Mouse (Mus musculus) gastrocnemius, postnatal 10 days (tissue): ENCODE results near the gene 6330403K07Rik. TPM values are rescaled to one million over a fixed set of nuclear protein-coding genes. Genes with fewer than 3 reads are reported as not detected.

Experiments
- DNase-seq: peaks from one replicate; pipeline ENCODE4 v3.0.0; 2021; ENCODE audit warnings: mixed read lengths
- long read RNA-seq, 2 experiments: library from polyadenylated mRNA; stranded (forward); transcript quantifications; one replicate each; pipeline ENCODE4 v2.0.0; 2021
- total RNA-seq, 2 experiments: library from RNA; stranded (reverse); gene quantifications; 2 replicates each; pipeline ENCODE4 v1.2.3; 2021

Gene 6330403K07Rik
- total RNA-seq, result 1 to 10 TPM; 4.0 to 5.5 TPM
- long read RNA-seq, experiment 1, transcript 6330403K07Rik-201 (2 exons, 1,494 nt), result major isoform, 6 of 6 reads
- long read RNA-seq, experiment 1, partial matches to known transcripts, result 0 of 6 reads
- long read RNA-seq, experiment 1, other reads (novel, unspliced or antisense), result 0 of 6 reads
- long read RNA-seq, experiment 2, partial matches to known transcripts, result 0 of 2 reads
- long read RNA-seq, experiment 2, other reads (novel, unspliced or antisense), result 0 of 2 reads

- DNase-seq, result peak; percentile 39
Measured at GRCm38 (mm10) chr11:71033163-71033761, at the start of gene 6330403K07Rik. Gene 6330403K07Rik, minus strand, starts transcription at chr11:71033513.

GRCm38 (mm10) chr11:71076342-71076741 is 43.0 kb upstream of the 6330403K07Rik start:
- no peak for DNase-seq

- no peak for DNase-seq
Measured at GRCm38 (mm10) chr11:71052554-71052953, 19.2 kb upstream of the 6330403K07Rik start.

GRCm38 (mm10) chr11:71039526-71040298 is 6.4 kb upstream of the 6330403K07Rik start:
- no peak for DNase-seq

- DNase-seq, result peak; percentile 5
Measured at GRCm38 (mm10) chr11:71032491-71033162, 686 bp downstream of the 6330403K07Rik start.

- no peak for DNase-seq
Measured at GRCm38 (mm10) chr11:71032070-71032469, 1.2 kb downstream of the 6330403K07Rik start.

GRCm38 (mm10) chr11:71029403-71030118 is 3.8 kb downstream of the 6330403K07Rik start:
- DNase-seq, result no peak

GRCm38 (mm10) chr11:71028280-71028679 is 5.0 kb downstream of the 6330403K07Rik start:
- DNase-seq, result no peak

GRCm38 (mm10) chr11:71019201-71020068 is 13.9 kb downstream of the 6330403K07Rik start, which contains the start of the genes Mis12 and Derl2:
Gene Mis12, plus strand, starts transcription at chr11:71019611.
Gene Derl2, minus strand, starts transcription at chr11:71019841.
- DNase-seq, result peak; percentile 94

GRCm38 (mm10) chr11:71018416-71019200 is 14.7 kb downstream of the 6330403K07Rik start:
- DNase-seq, result no peak

GRCm38 (mm10) chr11:71017051-71017450 is 16.3 kb downstream of the 6330403K07Rik start:
- no peak for DNase-seq

- no peak for DNase-seq
Measured at GRCm38 (mm10) chr11:71012743-71013142, 20.6 kb downstream of the 6330403K07Rik start.

GRCm38 (mm10) chr11:71008321-71008720 is 25.0 kb downstream of the 6330403K07Rik start:
- no peak for DNase-seq

GRCm38 (mm10) chr11:71007831-71008230 is 25.5 kb downstream of the 6330403K07Rik start:
- DNase-seq, result no peak

GRCm38 (mm10) chr11:71007026-71007425 is 26.3 kb downstream of the 6330403K07Rik start:
- no peak for DNase-seq

- DNase-seq, result no peak
Measured at GRCm38 (mm10) chr11:71005046-71005445, 28.3 kb downstream of the 6330403K07Rik start.

- DNase-seq, result peak; percentile 91
Measured at GRCm38 (mm10) chr11:71004316-71004773, 29.0 kb downstream of the 6330403K07Rik start, which contains the start of gene Dhx33. Gene Dhx33, minus strand, starts transcription at chr11:71004437.

GRCm38 (mm10) chr11:71003611-71004315 is 29.6 kb downstream of the 6330403K07Rik start:
- DNase-seq, result peak; percentile 35

- DNase-seq, result no peak
Measured at GRCm38 (mm10) chr11:71001167-71001566, 32.1 kb downstream of the 6330403K07Rik start.
